Mouse (Mus musculus): ENCODE data around the gene Naa15. TPM values are rescaled to one million over a fixed set of nuclear protein-coding genes. Genes with fewer than 3 reads are reported as not detected.
"Not testable (repeated sequence)": the region's sequence is repeated elsewhere in the genome, so short reads cannot be mapped to it uniquely, and the experiment has no call there.

The Naa15 gene
- total RNA-seq, 2 experiments from 2014 or later = 55.0 to 58.1 TPM

DNA sequence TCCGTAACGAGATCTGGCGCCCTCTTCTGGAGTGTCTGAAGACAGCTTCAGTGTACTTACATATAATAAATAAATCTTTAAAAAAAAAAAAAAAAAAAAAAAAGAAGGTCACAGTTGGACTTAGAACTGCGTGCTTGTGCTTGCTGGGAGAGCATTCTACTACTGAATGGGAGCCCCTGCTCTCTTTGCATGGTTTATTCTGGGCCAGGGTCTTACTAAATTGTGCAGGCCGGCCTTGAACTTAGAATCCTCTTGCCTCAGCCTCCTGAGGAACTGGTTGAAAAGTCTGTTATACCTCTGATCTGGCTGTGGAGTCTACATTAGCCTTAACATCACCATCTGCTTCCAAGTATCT is 34.3 kb upstream of the Naa15 start:
- no peak overlapping the region for H3K4me3 ChIP-seq
- no peak for DNase-seq (ENCODE audit: low spot score in 2 of 2)
- no peak overlapping the region for H3K27ac ChIP-seq
- peak; percentile 21; the same call in 1 of the 2 replicates for TF ChIP-seq CTCF (conservative IDR thresholded peaks at IDR 0.05)

DNA sequence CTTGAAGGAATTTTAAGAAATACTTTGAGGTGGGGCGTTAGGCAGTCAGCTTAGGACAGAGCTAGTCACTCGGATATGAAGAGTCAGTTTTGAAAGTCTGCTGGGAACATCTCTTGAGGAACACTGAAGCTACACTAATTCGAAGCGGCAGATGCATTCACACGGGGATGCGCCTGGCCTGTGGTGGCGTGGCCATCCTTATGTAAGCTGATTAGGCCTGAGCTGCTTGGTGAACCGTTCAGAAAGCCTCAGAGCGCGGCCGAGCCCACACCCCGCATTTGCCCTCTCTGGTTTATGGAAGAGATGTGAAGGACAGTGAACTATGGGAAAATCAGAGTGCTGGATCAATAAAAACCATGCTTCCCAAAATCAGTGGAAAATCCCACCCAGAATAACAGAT is 31.5 kb upstream of the Naa15 start:
- no peak for TF ChIP-seq CTCF (conservative IDR thresholded peaks at IDR 0.05)
- DNase-seq (ENCODE audit: low spot score in 2 of 2) = no peak
- Histone ChIP-seq H3K4me3 (no peak overlapping the region), H3K27ac (peak overlapping the region; percentile 18; the same call in 1 of the 2 replicates)

DNA sequence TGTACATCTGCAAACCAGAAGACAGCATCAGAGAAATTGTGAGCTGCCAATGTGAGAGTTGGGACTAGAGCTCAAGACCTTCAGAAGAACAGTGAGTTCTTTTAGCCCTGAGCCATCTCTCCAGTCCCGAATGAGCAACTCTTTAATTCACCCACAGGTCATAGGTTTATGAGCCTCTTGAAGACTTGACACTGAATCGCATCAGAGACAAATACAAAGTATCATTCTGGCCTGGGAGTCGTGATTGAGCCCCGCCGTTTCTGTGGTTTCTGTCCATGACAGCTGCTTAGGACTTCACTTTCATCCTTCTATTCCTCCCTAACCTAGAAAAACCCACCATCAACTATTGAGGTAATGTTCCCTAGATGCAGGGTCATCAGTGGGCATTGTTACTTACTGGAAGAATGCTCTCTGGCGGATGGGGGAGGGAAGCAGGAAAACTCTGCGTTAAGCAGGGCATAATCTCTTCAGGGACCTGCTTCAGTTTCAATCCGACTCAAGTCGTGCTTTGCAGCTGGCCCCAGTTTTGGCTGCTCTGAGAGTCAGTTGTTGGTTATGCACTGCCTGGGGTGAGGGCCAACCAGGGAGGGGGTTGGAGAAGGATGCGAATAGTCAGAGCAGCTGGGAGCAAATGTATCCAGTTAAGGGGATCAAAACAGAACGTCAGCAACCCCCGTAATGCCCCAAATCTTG is 28.4 kb upstream of the Naa15 start:
- Histone ChIP-seq H3K27ac (no peak overlapping the region), H3K4me3 (no peak overlapping the region)
- no peak for TF ChIP-seq CTCF (conservative IDR thresholded peaks at IDR 0.05)
- no peak for DNase-seq (ENCODE audit: low spot score in 2 of 2)

DNA sequence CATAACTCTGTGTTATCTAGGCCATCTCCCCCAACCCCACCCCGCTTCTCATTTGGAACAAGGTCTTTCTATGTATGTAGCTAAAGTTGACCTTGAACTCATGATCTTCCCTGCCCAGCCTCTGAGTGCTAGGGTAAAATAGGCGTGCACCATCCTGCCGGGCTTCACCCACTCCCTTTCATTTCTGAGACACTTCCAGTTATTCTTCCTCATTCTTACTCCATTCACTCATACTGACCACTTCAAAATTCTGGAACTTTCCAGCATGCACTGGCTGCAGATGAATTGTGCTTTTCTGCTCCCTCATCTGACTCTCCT is 27.9 kb upstream of the Naa15 start:
- no peak for TF ChIP-seq CTCF (conservative IDR thresholded peaks at IDR 0.05)
- no peak for DNase-seq (ENCODE audit: low spot score in 2 of 2)
- Histone ChIP-seq H3K4me3 (no peak overlapping the region), H3K27ac (no peak overlapping the region)

DNA sequence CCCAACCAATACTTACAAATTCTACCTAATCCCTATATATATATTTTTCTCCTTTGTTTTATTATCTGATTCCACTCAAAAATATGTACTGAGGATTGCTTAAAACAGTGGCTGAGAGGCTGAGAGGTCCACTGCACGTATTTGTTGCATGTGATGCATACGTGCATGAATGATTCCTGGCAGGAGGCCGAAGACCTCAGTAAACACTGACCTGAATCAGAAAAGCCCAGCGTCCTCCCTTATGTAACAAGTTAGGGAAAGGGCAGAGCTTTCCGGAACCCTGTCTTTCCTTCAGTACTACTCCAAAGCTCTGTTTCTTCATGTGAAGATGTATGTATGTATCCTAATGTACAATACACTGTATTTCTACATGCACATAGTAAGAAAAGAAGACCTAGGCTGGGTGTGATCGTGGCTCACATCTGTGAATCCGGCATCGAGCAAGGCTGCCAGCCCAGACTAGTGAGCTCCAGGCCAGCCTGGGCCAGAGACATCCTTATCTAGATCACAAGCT is 27.0 kb upstream of the Naa15 start:
- no peak for TF ChIP-seq CTCF (conservative IDR thresholded peaks at IDR 0.05)
- no peak for DNase-seq (ENCODE audit: low spot score in 2 of 2)
- Histone ChIP-seq H3K4me3 (no peak overlapping the region), H3K27ac (no peak overlapping the region)

DNA sequence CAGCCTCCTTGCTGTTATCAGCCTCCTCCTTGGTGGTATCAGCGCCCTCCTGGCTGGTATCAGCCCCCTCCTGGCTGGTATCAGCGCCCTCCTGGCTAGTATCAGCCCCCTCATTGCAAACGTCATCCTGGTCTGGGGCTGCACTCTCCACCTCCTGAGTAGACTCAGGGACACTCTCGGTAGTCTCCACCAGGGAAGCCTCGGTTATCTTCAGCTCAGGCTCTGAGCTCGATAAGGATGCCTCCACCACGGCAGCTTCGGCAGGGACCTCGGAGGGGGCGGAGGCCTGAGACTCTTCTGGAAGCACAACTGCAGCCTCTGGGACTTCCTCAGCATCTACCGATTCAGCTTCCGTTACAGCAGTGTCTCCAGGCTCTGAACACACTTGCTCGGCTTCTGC is 26.0 kb upstream of the Naa15 start:
- no peak overlapping the region for H3K4me3 ChIP-seq
- no peak overlapping the region for H3K27ac ChIP-seq
- TF ChIP-seq CTCF (conservative IDR thresholded peaks at IDR 0.05) = no peak
- DNase-seq (ENCODE audit: low spot score in 2 of 2) = no peak

DNA sequence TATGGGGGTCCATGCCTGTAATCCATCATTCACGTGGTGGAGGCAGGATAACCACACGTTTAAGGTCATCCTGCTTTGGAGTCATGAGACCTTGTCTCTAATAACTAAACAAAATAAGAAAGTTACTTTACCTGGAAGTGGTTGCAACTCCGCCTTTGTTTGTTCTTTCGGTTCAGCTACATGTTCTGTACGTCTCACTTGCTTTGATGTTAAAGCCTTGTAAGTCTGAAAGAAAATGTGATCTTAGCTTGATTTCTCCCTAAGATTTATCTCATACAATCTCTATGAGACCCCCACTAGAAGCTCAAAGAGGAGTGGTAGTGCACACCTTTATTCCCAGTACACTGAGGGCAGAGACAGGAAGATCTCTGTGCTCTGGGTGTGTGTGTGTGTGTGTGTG is 23.9 kb upstream of the Naa15 start:
- H3K27ac ChIP-seq = no peak overlapping the region
- DNase-seq (ENCODE audit: low spot score in 2 of 2) = no peak
- no peak for TF ChIP-seq CTCF (conservative IDR thresholded peaks at IDR 0.05)
- no peak overlapping the region for H3K4me3 ChIP-seq

DNA sequence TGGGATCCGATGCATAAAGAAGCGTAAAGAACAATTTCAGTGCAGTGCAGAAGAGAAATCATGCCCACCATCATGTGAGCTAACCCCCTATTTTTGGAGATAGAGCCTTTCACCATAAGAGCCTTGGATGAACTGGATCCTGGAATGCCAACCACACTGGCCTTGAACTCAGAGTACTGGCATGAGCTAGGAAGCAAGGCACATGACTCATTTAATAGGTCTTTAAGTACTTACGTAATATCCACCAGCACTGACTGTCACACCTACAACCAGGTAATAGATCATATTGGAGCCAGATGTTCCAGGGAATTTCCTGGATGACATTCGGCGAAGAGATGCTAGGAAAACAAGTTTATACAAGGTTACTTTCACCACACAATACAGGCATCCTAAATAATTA is 23.4 kb upstream of the Naa15 start:
- no peak for TF ChIP-seq CTCF (conservative IDR thresholded peaks at IDR 0.05)
- Histone ChIP-seq H3K4me3 (no peak overlapping the region), H3K27ac (no peak overlapping the region)
- DNase-seq (ENCODE audit: low spot score in 2 of 2) = no peak

DNA sequence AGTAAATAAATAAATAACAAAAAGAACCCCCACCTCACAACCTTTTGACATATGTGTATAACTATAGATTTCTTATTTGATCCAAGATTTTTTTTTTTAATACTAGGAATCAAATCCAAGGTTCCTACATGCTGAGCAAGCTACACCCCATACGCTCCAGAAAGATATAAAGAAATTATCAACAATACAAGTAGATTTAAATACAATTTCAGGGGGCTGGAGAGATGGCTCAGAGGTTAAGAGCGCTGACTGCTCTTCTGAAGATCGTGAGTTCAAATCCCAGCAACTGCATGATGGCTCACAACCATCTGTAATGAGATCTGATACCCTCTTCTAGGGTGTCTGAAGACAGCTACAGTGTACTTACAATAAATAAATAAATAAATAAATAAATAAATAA is 21.9 kb upstream of the Naa15 start:
- H3K27ac ChIP-seq; DNase-seq (ENCODE audit: low spot score in 2 of 2): not testable (repeated sequence)

DNA sequence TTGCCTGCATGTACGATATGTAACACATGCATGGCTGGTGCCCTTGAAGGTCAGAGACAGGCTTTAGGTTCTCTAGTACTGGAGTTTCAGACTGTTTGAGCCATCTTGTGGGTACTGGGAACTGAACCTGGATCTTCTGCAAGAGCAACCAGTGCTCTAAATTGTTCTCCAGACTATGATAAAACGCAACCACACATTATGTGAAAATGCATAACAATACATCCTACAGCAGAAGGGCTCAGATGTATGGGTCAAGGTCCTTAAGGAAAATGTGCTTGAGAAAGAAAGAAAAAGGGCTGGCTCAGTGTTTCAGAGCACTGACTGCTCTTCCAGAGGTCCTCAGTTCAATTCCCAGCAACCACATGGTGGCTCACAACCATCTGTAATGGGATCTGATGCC is 21.3 kb upstream of the Naa15 start:
- no peak overlapping the region for H3K27ac ChIP-seq
- no peak for TF ChIP-seq CTCF (conservative IDR thresholded peaks at IDR 0.05)
- DNase-seq (ENCODE audit: low spot score in 2 of 2) = no peak
- no peak overlapping the region for H3K4me3 ChIP-seq

More for the DNA sequence above, 21.9 kb upstream of the Naa15 start:
- H3K4me3 ChIP-seq = not testable (repeated sequence)

DNA sequence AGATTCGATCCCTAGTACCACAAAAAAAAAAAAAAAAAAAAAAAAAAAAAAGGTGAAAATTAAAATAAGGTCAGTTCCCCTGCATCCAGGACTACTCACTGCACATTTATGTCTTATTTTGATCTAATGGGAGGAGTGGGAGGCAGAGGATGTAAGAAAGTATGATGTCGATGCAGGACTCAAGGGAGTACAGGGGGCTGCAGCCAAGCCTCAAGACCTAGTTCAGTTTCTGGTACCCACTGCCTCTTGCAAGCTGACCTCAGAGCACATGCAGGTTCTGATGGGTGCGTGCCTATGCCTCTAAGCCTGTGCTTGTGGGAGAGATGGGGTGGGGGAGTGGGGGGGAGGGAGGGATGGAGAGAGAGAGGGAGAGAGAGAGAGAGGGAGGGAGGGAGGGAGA is 20.1 kb upstream of the Naa15 start:
- Histone ChIP-seq H3K27ac (no peak overlapping the region), H3K4me3 (no peak overlapping the region)
- no peak for TF ChIP-seq CTCF (conservative IDR thresholded peaks at IDR 0.05)
- DNase-seq (ENCODE audit: low spot score in 2 of 2) = no peak

DNA sequence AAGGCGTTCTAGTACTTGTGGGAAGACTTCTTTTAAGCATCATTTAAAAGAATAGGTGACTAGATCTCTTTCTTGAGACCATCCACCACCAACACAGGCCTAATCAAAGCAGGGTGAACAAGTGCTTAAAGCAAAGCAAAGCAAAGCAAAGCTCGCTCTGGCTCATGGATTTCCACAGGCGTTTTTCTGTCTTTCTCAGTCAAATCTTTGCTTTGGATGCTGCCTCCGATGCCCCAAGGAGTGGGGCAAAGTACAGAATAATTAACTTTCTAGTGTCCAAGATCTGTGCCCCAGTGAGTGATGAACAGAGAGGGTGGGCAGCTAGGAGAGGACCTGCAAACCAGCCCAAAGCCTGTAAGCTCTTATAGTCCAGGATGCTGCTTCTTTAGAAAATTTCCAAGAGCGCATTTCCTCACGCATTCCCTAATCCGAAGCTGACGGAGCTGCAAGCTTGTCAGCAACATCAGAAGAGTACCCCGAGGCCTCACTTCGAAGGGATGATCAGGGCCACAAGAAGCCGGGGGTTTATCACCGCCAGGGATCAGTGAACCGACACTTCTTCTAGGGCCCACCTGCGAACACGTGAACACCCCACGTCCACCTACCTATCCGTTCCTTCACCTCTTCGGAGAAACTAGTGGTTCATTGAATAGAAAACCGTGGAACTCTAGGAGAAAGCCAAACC is 19.3 kb upstream of the Naa15 start:
- DNase-seq (ENCODE audit: low spot score in 2 of 2) = no peak
- Histone ChIP-seq H3K27ac (no peak overlapping the region), H3K4me3 (no peak overlapping the region)
- TF ChIP-seq CTCF (conservative IDR thresholded peaks at IDR 0.05) = no peak

DNA sequence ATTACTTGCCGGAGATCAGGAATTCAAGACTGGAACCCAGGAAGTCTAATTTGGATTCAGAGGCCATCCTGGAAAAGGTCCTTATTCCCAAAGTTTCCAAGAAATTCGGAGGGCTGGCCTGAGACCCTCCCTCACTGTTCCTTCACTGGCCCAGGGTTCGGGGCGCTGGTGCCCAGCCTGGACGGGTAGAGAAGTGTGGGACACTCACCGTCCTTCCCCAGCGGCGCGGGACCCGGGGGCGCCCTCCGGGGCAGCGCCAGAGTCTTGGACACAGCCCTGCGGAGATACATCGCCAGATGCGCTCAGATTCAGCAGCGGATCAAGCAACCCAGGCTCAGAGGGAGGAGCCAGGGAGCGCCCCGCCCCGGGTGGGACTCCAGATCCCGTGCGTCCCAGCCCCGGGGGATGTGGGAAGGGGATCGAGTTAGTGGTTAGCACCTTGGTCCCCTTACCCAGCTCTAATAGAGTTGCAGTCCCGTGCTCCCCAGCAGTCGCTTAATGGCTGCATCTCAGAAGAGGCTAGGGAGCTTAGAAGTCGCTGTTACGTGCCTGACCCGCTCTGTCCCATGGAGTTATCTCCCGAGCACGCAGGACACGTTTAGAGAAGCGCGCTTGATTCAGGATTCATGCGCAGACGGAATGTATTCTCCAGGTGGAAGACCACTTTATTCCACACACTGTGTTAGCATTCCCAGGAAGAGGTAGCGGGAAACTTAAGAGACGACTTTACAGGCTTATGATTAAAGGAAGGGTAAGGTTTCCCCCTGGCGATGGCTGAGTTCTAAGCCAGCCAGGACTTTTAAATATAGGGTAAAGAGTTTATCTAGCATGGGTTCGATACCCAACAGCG is 18.5 kb upstream of the Naa15 start, which contains the start of gene Mgarp:
Gene Mgarp, minus strand, starts transcription at position 520 of the 850 bp plus-strand sequence.
- no peak for DNase-seq (ENCODE audit: low spot score in 2 of 2)
- peak; percentile 65 for TF ChIP-seq CTCF (conservative IDR thresholded peaks at IDR 0.05)
- Histone ChIP-seq H3K27ac (no peak within 1 kb of the TSS), H3K4me3 (peak within 1 kb of the TSS; percentile 58)

Data from layer of hippocampus, adult 2 months (tissue).